Mouse (Mus musculus) MEL (cell line): ENCODE data around the gene Kin.

Source experiments
- ETS1 ChIP-seq: IDR thresholded peaks from 2 replicates; pipeline ENCODE4 v1.6.1; 2012; ENCODE audit warnings: low read depth, mild to moderate bottlenecking, inconsistent platforms, low read length, improper control_type of control experiment, moderate library complexity
- MAFK ChIP-seq: IDR thresholded peaks from 2 replicates; pipeline ENCODE4 v1.6.1; 2011; ENCODE audit warnings: low read depth, mild to moderate bottlenecking, low read length, improper control_type of control experiment, borderline replicate concordance
- POLR2A ChIP-seq, 2 experiments: IDR thresholded peaks; 2 replicates each; pipeline ENCODE4 v1.6.1; 2011 to 2012; ENCODE audit warnings: low read length in 2 of 2, mild to moderate bottlenecking in 2 of 2, control low read depth in 1 of 2, improper control_type of control experiment in 1 of 2, low read depth in 1 of 2, moderate library complexity in 1 of 2; ENCODE audit not compliant: control insufficient read depth in 1 of 2, insufficient read depth in 1 of 2, poor library complexity in 1 of 2

- TF ChIP-seq POLR2A (IDR thresholded peaks at IDR 0.05; ENCODE audit: control insufficient read depth in 1 of 2, insufficient read depth in 1 of 2, low read depth in 1 of 2, low read length in 2 of 2, poor library complexity in 1 of 2) (no peak), ETS1 (no peak), MAFK (no peak)
Measured at GRCm38 (mm10) chr2:10071751-10072150, 8.6 kb upstream of the Kin start.
